Mouse (Mus musculus) urinary bladder, adult 18-20 months (tissue): ENCODE measurements around the gene Lypd9.
A peak's percentile ranks its signal among the peaks of the same experiment; 100 is the strongest.
"Not testable (repeated sequence)": the region's sequence is repeated elsewhere in the genome, so short reads cannot be mapped to it uniquely, and the experiment has no call there.

Source experiments
- DNase-seq, 2 experiments: peaks; one replicate each; pipeline ENCODE4 v3.0.0; 2022; ENCODE audit warnings: low spot score in 2 of 2, mixed read lengths in 2 of 2

Gene Lypd9

GRCm38 (mm10) chr11:58452759-58453158 is at the start of gene Lypd9:
Lypd9 (minus strand) TSS chr11:58452923.
- DNase-seq, result no peak

GRCm38 (mm10) chr11:58502472-58502871 is 49.7 kb upstream of the Lypd9 start, which contains the start of gene Olfr331:
Olfr331 (minus strand) TSS chr11:58502572.
- DNase-seq, result not testable (repeated sequence)

- no peak for DNase-seq
Observed at GRCm38 (mm10) chr11:58499290-58499689, 46.6 kb upstream of the Lypd9 start.

- no peak for DNase-seq
Observed at GRCm38 (mm10) chr11:58498761-58499160, 46.0 kb upstream of the Lypd9 start.

GRCm38 (mm10) chr11:58492455-58492854 is 39.7 kb upstream of the Lypd9 start, which contains the start of gene Olfr332:
Olfr332 (minus strand) TSS chr11:58492555.
- DNase-seq, result no peak

GRCm38 (mm10) chr11:58462170-58462569 is 9.4 kb upstream of the Lypd9 start, which contains the start of gene Olfr30:
Olfr30 (minus strand) TSS chr11:58462270.
- DNase-seq, result no peak

GRCm38 (mm10) chr11:58453592-58453991 is 869 bp upstream of the Lypd9 start:
- no peak for DNase-seq

GRCm38 (mm10) chr11:58437866-58438265 is 14.9 kb downstream of the Lypd9 start:
- no peak for DNase-seq

- no peak for DNase-seq
Observed at GRCm38 (mm10) chr11:58432259-58432658, 20.5 kb downstream of the Lypd9 start, which contains the start of gene Gm12253. Gm12253 (plus strand) TSS chr11:58432559.

- no peak for DNase-seq
Observed at GRCm38 (mm10) chr11:58420815-58421214, 31.9 kb downstream of the Lypd9 start, which contains the start of gene 1810065E05Rik. 1810065E05Rik (plus strand) TSS chr11:58421111.

GRCm38 (mm10) chr11:58418336-58418735 is 34.4 kb downstream of the Lypd9 start:
- DNase-seq, result no peak

- DNase-seq, result peak in 1 of 2 experiments; percentile 15
Observed at GRCm38 (mm10) chr11:58408066-58408465, 44.7 kb downstream of the Lypd9 start.

- DNase-seq, result no peak
Observed at GRCm38 (mm10) chr11:58400655-58401054, 52.1 kb downstream of the Lypd9 start.

GRCm38 (mm10) chr11:58399985-58400645 is 52.6 kb downstream of the Lypd9 start:
- DNase-seq, result no peak
